Mouse (Mus musculus): ENCODE data around the gene Cybc1. TPM values are rescaled to one million over a fixed set of nuclear protein-coding genes. Genes with fewer than 3 reads are reported as not detected.

The Cybc1 gene
- polyA plus RNA-seq, 1 experiment from 2014 or later = 31.7 TPM

DNA sequence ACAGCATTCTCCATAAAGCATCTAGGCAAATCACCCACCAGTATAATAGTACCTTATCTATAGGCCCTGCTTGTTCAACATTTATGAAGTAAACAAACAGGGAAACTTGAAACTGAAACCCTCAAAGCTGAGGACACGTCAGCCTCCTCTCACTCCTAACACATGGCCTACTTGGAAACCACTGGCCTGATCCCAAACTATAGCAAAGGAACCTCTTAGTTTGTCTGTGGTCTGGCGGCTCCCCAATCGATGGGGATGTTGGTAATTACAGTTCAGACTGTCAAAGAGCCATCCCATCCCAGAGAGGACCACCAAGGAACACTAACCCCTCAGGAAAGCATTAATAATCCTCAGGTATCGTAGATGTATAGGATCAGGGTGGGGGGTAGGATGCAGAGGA, 29.3 kb downstream of the Cybc1 start:
- no peak overlapping the region for H3K4me2 ChIP-seq (ENCODE audit: low read depth, low read length, severe bottlenecking)
- no peak for ATAC-seq (replicated peaks; ENCODE audit: low FRiP score)
- no peak overlapping the region for H3K27ac ChIP-seq (ENCODE audit: low read depth, low read length)
- H3K36me3 ChIP-seq (ENCODE audit: control insufficient read depth, insufficient read depth, low read length) = no peaks in the 10 kb centered on the region
- no peak for DNase-seq (ENCODE audit: low spot score)
- no peak overlapping the region for H3K9ac ChIP-seq (ENCODE audit: low read length)
- H3K4me1 ChIP-seq (replicated peaks; ENCODE audit: control insufficient read depth, insufficient read depth, low read length) = 0 out of 2 replicates have a peak, but pooled peaks cover 2% of the 10 kb centered on the region
- no peaks in the 10 kb centered on the region for H3K9me3 ChIP-seq (ENCODE audit: control insufficient read depth, low read length)
- no peak overlapping the region for H3K4me3 ChIP-seq (ENCODE audit: low read depth, low read length)
- no peaks in the 10 kb centered on the region for H3K27me3 ChIP-seq (ENCODE audit: control insufficient read depth, insufficient read depth, low read length)
- 81% methylated on average over 4 of the region's 4 CpGs for WGBS

DNA sequence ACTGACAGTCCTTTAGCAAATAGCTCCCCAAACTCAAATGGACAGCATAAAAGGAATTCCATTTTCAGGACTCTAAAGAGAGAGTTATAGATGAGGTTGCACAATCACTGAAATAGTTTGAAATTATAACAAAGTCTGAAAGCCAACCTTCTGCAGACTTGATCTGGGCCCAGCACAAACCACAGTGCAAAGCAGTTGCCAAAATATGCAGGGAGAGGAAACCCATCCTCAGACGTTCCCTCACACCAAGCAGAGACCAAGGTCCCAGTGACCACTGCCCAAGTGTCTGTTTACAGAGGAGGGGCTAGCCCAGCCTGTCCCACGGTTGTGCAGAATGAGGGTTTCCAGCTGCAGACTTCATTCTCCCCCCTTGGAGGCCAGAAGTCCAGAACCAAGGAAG, 30.5 kb downstream of the Cybc1 start:
- H3K4me1 ChIP-seq (replicated peaks; ENCODE audit: control insufficient read depth, insufficient read depth, low read length) = no peaks in the 10 kb centered on the region

DNA sequence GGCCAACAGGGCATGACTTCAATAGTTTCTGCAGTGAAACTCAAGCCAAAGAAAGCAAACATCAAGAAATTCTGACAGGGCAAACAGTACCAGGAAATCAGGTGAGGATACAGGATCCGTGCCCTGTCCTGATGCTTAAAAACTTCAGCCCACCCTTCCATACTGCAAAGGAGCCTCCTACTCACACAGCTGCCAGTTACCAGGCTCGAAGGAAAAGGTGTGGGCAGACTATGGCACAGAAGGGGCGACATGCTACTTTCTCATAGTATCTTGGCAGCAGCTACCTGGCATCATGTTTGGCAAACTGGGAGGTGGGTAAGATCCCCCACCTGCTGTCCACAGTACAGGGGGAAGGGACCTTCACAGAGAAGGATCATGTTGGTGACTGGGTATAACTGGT, 35.7 kb downstream of the Cybc1 start:
- ATAC-seq (replicated peaks; ENCODE audit: low FRiP score) (no peak), DNase-seq (ENCODE audit: low spot score) (no peak)
- Histone ChIP-seq H3K27ac (ENCODE audit: low read depth, low read length) (no peak overlapping the region), H3K27me3 (ENCODE audit: control insufficient read depth, insufficient read depth, low read length) (no peaks in the 10 kb centered on the region), H3K4me1 (replicated peaks; ENCODE audit: control insufficient read depth, insufficient read depth, low read length) (no peaks in the 10 kb centered on the region), H3K4me3 (ENCODE audit: low read depth, low read length) (no peak overlapping the region), H3K36me3 (ENCODE audit: control insufficient read depth, insufficient read depth, low read length) (no peaks in the 10 kb centered on the region), H3K4me2 (ENCODE audit: low read depth, low read length, severe bottlenecking) (no peak overlapping the region), H3K9me3 (ENCODE audit: control insufficient read depth, low read length) (no peaks in the 10 kb centered on the region), H3K9ac (ENCODE audit: low read length) (no peak overlapping the region)
- 85% methylated on average over 3 of the region's 3 CpGs for WGBS

More for the DNA sequence above, 30.5 kb downstream of the Cybc1 start:
- 59% methylated on average over 2 of the region's 2 CpGs for WGBS
- Histone ChIP-seq H3K27me3 (ENCODE audit: control insufficient read depth, insufficient read depth, low read length) (no peaks in the 10 kb centered on the region), H3K9me3 (ENCODE audit: control insufficient read depth, low read length) (no peaks in the 10 kb centered on the region), H3K4me3 (ENCODE audit: low read depth, low read length) (no peak overlapping the region), H3K27ac (ENCODE audit: low read depth, low read length) (no peak overlapping the region), H3K36me3 (ENCODE audit: control insufficient read depth, insufficient read depth, low read length) (no peaks in the 10 kb centered on the region), H3K4me2 (ENCODE audit: low read depth, low read length, severe bottlenecking) (no peak overlapping the region), H3K9ac (ENCODE audit: low read length) (no peak overlapping the region)
- DNase-seq (ENCODE audit: low spot score) (no peak), ATAC-seq (replicated peaks; ENCODE audit: low FRiP score) (no peak)

DNA sequence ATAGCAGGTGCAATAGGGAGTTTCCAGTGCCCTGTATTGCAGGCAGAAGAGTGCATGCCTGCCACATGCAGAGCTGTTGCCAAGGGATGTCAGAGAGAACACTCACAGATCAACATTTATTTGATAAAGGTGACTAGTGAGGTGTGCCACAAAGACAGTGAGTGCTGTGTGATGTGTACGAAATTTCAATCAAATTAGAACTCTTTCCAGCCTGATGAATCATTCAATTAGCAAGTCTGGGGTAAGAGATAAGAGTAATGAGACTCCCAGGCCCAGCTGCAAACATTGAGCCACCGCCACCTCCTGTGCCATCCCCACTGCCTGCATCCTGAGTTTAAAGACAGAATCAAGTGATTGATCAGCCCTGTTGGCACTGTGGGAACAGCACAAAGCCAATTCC, 36.4 kb downstream of the Cybc1 start:
- Histone ChIP-seq H3K4me2 (ENCODE audit: low read depth, low read length, severe bottlenecking) (no peak overlapping the region), H3K27me3 (ENCODE audit: control insufficient read depth, insufficient read depth, low read length) (no peaks in the 10 kb centered on the region), H3K9ac (ENCODE audit: low read length) (no peak overlapping the region), H3K4me3 (ENCODE audit: low read depth, low read length) (no peak overlapping the region), H3K4me1 (replicated peaks; ENCODE audit: control insufficient read depth, insufficient read depth, low read length) (no peaks in the 10 kb centered on the region), H3K27ac (ENCODE audit: low read depth, low read length) (no peak overlapping the region), H3K9me3 (ENCODE audit: control insufficient read depth, low read length) (no peaks in the 10 kb centered on the region), H3K36me3 (ENCODE audit: control insufficient read depth, insufficient read depth, low read length) (no peaks in the 10 kb centered on the region)
- DNase-seq (ENCODE audit: low spot score) = no peak
- whole genome bisulfite sequencing = 79% methylated on average over 2 of the region's 2 CpGs
- ATAC-seq (replicated peaks; ENCODE audit: low FRiP score) = no peak

DNA sequence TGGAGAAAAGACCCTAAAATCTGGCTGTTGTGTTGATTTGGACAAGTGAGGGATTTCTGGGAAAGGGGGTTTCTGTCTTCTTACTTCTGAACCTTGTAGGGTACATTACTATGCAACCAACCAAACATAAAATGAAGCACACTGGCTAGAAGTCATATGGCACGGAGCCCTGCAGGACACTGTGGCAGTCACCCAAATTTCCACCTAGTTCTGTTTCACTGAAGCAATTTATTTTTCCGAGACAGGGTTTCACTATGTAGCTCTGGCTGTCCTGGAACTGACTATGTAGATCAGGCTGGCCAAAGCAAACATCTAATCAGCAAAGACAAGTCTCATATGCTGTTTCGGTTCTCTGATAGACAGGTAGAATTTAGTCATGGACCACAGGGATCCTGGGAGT, 39.4 kb downstream of the Cybc1 start:
- H3K4me3 ChIP-seq (ENCODE audit: low read depth, low read length) = no peak overlapping the region
- H3K9ac ChIP-seq (ENCODE audit: low read length) = no peak overlapping the region
- WGBS = 88% methylated on average over 3 of the region's 3 CpGs
- H3K27me3 ChIP-seq (ENCODE audit: control insufficient read depth, insufficient read depth, low read length) = no peaks in the 10 kb centered on the region
- no peaks in the 10 kb centered on the region for H3K36me3 ChIP-seq (ENCODE audit: control insufficient read depth, insufficient read depth, low read length)
- H3K27ac ChIP-seq (ENCODE audit: low read depth, low read length) = no peak overlapping the region
- no peaks in the 10 kb centered on the region for H3K9me3 ChIP-seq (ENCODE audit: control insufficient read depth, low read length)
- no peak for DNase-seq (ENCODE audit: low spot score)
- H3K4me2 ChIP-seq (ENCODE audit: low read depth, low read length, severe bottlenecking) = no peak overlapping the region
- H3K4me1 ChIP-seq (replicated peaks; ENCODE audit: control insufficient read depth, insufficient read depth, low read length) = no peaks in the 10 kb centered on the region
- ATAC-seq (replicated peaks; ENCODE audit: low FRiP score) = no peak

DNA sequence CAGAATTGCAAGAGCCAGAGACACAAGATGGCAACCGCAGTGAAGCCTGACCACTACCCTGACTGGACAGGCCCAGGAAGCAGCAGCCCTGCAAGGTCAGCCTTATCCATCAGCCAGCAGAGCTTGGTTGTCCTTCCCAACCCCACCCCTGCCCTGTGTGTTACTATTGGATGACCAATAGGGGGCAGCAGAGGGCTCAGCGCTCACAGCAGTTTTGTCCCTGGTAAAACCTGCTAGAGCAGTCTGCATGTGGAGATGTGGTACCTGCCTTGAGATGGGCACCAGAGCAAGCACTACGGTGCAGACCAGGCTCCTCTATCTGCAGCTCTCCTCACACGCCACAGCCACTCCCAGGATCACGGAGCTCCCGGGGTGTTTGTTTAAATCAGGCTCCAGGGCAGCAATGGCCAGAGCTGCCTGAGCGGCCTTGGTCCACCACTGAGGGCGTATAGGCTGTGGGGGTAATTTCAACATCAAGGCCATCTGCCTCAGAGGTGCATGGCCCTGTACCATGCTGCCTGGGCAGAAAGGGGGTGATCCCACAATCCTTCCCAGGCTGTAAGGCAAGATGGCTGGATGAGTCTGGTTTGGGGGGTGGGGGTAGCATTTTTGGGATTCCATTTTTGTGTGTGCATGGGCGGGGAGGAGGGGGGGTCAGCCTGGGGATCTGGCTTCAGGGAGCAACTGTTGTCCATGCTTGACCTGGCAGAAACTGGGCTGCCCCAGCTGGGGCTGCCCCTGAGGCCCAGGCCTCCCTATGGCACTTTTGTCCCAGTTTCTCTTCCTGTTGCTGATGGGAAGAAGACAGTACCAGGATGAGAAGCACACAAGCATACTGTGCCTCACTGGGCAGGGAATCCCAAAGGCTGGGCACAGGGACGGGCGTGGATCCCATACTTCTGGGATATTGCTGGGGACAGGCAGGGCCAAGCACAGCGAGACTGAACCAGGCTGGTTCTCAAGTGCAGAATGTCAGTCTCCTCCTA, 52.5 kb downstream of the Cybc1 start:
- DNase-seq (ENCODE audit: low spot score) (peak; percentile 81), ATAC-seq (replicated peaks; ENCODE audit: low FRiP score) (peak; percentile 65; the same call in 1 of the 2 replicates)
- H3K27me3 ChIP-seq (ENCODE audit: control insufficient read depth, insufficient read depth, low read length) = no peaks in the 10 kb centered on the region
- no peaks in the 10 kb centered on the region for H3K9me3 ChIP-seq (ENCODE audit: control insufficient read depth, low read length)
- no peak overlapping the region for H3K4me3 ChIP-seq (ENCODE audit: low read depth, low read length)
- H3K4me1 ChIP-seq (replicated peaks; ENCODE audit: control insufficient read depth, insufficient read depth, low read length) = no peaks in the 10 kb centered on the region; the same call in 1 of the 2 replicates
- 55% methylated on average over 12 of the region's 12 CpGs for WGBS
- no peak overlapping the region for H3K9ac ChIP-seq (ENCODE audit: low read length)
- no peaks in the 10 kb centered on the region for H3K36me3 ChIP-seq (ENCODE audit: control insufficient read depth, insufficient read depth, low read length)
- H3K4me2 ChIP-seq (ENCODE audit: low read depth, low read length, severe bottlenecking) = no peak overlapping the region
- no peak overlapping the region for H3K27ac ChIP-seq (ENCODE audit: low read depth, low read length)

DNA sequence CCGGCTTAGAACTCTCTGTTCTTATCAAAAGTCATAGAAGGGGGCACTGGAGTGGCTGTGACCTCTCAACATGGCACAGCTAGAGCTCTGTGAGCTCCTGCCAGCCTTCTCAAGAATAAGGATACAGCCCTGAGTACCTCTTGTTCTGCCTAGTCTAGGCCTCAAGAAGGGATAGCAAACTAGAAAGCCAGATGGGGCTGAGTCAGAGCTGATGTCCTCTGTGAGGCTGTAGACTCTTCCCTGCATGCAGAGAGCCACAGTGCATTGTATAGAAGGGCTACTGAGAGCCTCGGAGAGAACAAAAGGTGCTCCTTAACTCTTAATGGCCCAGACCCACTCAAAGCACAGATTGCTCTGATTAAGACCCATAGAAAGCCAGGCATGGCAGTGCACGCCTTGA, 54.9 kb downstream of the Cybc1 start:
- Histone ChIP-seq H3K9ac (ENCODE audit: low read length) (no peak overlapping the region), H3K36me3 (ENCODE audit: control insufficient read depth, insufficient read depth, low read length) (no peaks in the 10 kb centered on the region), H3K4me3 (ENCODE audit: low read depth, low read length) (no peak overlapping the region), H3K4me2 (ENCODE audit: low read depth, low read length, severe bottlenecking) (no peak overlapping the region), H3K27ac (ENCODE audit: low read depth, low read length) (no peak overlapping the region), H3K4me1 (replicated peaks; ENCODE audit: control insufficient read depth, insufficient read depth, low read length) (no peaks in the 10 kb centered on the region; the same call in 1 of the 2 replicates), H3K27me3 (ENCODE audit: control insufficient read depth, insufficient read depth, low read length) (no peaks in the 10 kb centered on the region), H3K9me3 (ENCODE audit: control insufficient read depth, low read length) (no peaks in the 10 kb centered on the region)
- no peak for DNase-seq (ENCODE audit: low spot score)
- peak; percentile 30; the same call in 1 of the 2 replicates for ATAC-seq (replicated peaks; ENCODE audit: low FRiP score)
- WGBS = 38% methylated on average over 3 of the region's 3 CpGs

DNA sequence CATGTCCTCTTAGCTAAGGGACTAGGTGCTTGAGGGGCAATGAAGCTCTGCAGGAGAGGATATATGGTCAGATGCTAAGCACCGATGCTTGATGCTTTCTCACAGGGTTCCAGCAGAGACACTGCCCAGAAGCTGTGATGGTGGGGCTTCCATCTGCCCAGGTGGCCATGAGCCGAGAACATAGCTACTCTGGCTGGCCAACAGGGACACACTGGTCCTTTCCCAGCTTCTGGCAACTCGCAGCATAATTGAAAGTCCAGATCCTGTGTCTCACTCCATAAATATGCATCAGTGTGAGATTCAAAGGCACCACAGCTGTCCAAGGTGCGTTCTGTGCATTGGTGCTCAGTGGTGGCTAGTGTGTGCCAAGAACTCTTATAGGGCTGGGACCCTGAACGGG, 55.9 kb downstream of the Cybc1 start:
- Histone ChIP-seq H3K4me3 (ENCODE audit: low read depth, low read length) (no peak overlapping the region), H3K36me3 (ENCODE audit: control insufficient read depth, insufficient read depth, low read length) (no peaks in the 10 kb centered on the region), H3K27me3 (ENCODE audit: control insufficient read depth, insufficient read depth, low read length) (no peaks in the 10 kb centered on the region), H3K4me2 (ENCODE audit: low read depth, low read length, severe bottlenecking) (no peak overlapping the region), H3K4me1 (replicated peaks; ENCODE audit: control insufficient read depth, insufficient read depth, low read length) (no peaks in the 10 kb centered on the region; the same call in 1 of the 2 replicates), H3K27ac (ENCODE audit: low read depth, low read length) (no peak overlapping the region), H3K9ac (ENCODE audit: low read length) (no peak overlapping the region), H3K9me3 (ENCODE audit: control insufficient read depth, low read length) (no peaks in the 10 kb centered on the region)
- ATAC-seq (replicated peaks; ENCODE audit: low FRiP score) (no peak), DNase-seq (ENCODE audit: low spot score) (no peak)
- 88% methylated on average over 5 of the region's 5 CpGs for WGBS

Data from forebrain, embryonic 11.5 days (tissue).